Mouse (Mus musculus): Measurements from ENCODE around the gene Malrd1. TPM values are rescaled to one million over a fixed set of nuclear protein-coding genes. Genes with fewer than 3 reads are reported as not detected.

The Malrd1 gene
- total RNA-seq, 2 experiments from 2014 or later = not detected

GRCm38 (mm10) chr2:16243097-16243496 is 716.8 kb downstream of the Malrd1 start:
- no peak for DNase-seq
- Histone ChIP-seq H3K4me3 (no peak overlapping the region), H3K27ac (no peak overlapping the region)
- intact Hi-C loops (cut with DNase I) = no loop called here
- no peak for TF ChIP-seq CTCF (IDR thresholded peaks at IDR 0.05)

GRCm38 (mm10) chr2:16248861-16249260 is 722.6 kb downstream of the Malrd1 start:
- Histone ChIP-seq H3K4me3 (no peak overlapping the region), H3K27ac (no peak overlapping the region)
- no peak for DNase-seq
- TF ChIP-seq CTCF (IDR thresholded peaks at IDR 0.05) = no peak
- intact Hi-C loops (cut with DNase I) = no loop called here

GRCm38 (mm10) chr2:16252274-16252673 is 726.0 kb downstream of the Malrd1 start:
- intact Hi-C loops (cut with DNase I) = no loop called here
- H3K27ac ChIP-seq = no peak overlapping the region
- DNase-seq = no peak
- H3K4me3 ChIP-seq = no peak overlapping the region
- TF ChIP-seq CTCF (IDR thresholded peaks at IDR 0.05) = no peak
